Mouse (Mus musculus): ENCODE results near the gene Exoc6.

GRCm38 (mm10) chr19:37715980-37716379 lies 165.8 kb downstream of the Exoc6 start:
- TF ChIP-seq POLR2A (IDR thresholded peaks at IDR 0.05; ENCODE audit: extremely low read depth, insufficient read depth, low read length) (no peak), CTCF (IDR thresholded peaks at IDR 0.05; ENCODE audit: low read depth, low read length) (no peak)
